Mouse (Mus musculus) liver, embryonic 15.5 days (tissue): ENCODE data around the gene Slc30a4. TPM values are rescaled to one million over a fixed set of nuclear protein-coding genes. Genes with fewer than 3 reads are reported as not detected.

Experiments used
- ATAC-seq: fragments of 200-750 bp; cut with Nextera tagmentation; 2 replicates; pipeline ENCODE4 v1.8.0; 2017; ENCODE audit warnings: moderate number of reproducible peaks, mild to moderate bottlenecking, moderate library complexity; ENCODE audit not compliant: insufficient read depth
- H3K27ac ChIP-seq: fragments of 300-500 bp; sonication (generic); replicated peaks from 2 replicates; pipeline ENCODE4 v1.5.1; 2015; ENCODE audit warnings: mild to moderate bottlenecking, inconsistent platforms
- H3K27me3 ChIP-seq: fragments of 300-500 bp; sonication (generic); 2 replicates; pipeline ENCODE4 v1.6.1; 2015; ENCODE audit warnings: mild to moderate bottlenecking, inconsistent platforms
- H3K36me3 ChIP-seq: fragments of 300-500 bp; sonication (generic); replicated peaks from 2 replicates; pipeline ENCODE4 v1.6.1; 2015; ENCODE audit warnings: moderate library complexity, mild to moderate bottlenecking, inconsistent platforms
- H3K4me1 ChIP-seq: fragments of 300-500 bp; sonication (generic); replicated peaks from 2 replicates; pipeline ENCODE4 v1.6.1; 2015; ENCODE audit warnings: inconsistent platforms
- H3K4me2 ChIP-seq: fragments of 300-500 bp; sonication (generic); 2 replicates; pipeline ENCODE4 v1.6.1; 2015; ENCODE audit warnings: moderate library complexity, mild to moderate bottlenecking, inconsistent platforms
- H3K4me3 ChIP-seq: fragments of 300-500 bp; sonication (generic); replicated peaks from 2 replicates; pipeline ENCODE4 v1.5.1; 2015; ENCODE audit warnings: mild to moderate bottlenecking, inconsistent platforms
- H3K9ac ChIP-seq: fragments of 300-500 bp; sonication (generic); 2 replicates; pipeline ENCODE4 v1.6.1; 2015; ENCODE audit warnings: moderate library complexity, mild to moderate bottlenecking, inconsistent platforms
- H3K9me3 ChIP-seq: fragments of 300-500 bp; sonication (generic); replicated peaks from 2 replicates; pipeline ENCODE4 v1.6.1; 2016; ENCODE audit warnings: inconsistent platforms
- WGBS: fragments of 180-500 bp; shearing (Covaris S2); methylation state at CpG from one replicate; pipeline ENCODE4 v1.1.7; 2015; ENCODE audit warnings: mixed read lengths; ENCODE audit not compliant: insufficient replicate concordance; 5-methylcytosine and 5-hydroxymethylcytosine counted together
- polyA plus RNA-seq: library from polyadenylated mRNA; unstranded; fragments of >200 nt; fragmentation: Nextera tagmentation; extraction: Ambion mirVana; gene quantifications from 2 replicates; pipeline ENCODE4 v1.2.1, GENCODE M21; 2015

Slc30a4 gene
- polyA plus RNA-seq, 1 experiment from 2014 or later = 1.1 TPM

DNA sequence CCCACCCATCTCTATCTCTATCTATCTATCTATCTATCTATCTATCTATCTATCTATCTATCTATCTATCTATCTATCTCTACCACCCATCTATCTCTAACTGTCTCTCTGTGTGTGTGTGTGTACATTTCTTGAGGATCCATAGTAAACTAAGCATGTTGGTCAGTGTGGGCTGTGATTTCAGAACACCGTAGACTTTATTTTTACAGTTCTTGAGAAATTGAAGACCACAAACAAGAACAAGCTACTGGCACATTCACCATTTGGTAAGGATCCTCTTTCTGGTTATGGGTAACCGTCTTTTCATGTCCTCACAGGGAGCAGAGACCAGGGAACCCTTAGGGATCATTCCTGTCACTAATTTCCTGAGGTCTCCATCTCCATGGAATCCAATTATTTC lies 10.4 kb upstream of the Slc30a4 start:
- no peaks in the 10 kb centered on the region for H3K4me1 ChIP-seq
- no peak overlapping the region for H3K4me2 ChIP-seq
- no peak overlapping the region for H3K4me3 ChIP-seq
- no peak for ATAC-seq
- WGBS = 61% methylated on average over 2 of the region's 2 CpGs
- H3K27ac ChIP-seq = no peak overlapping the region
- no peaks in the 10 kb centered on the region for H3K27me3 ChIP-seq
- H3K9ac ChIP-seq = no peak overlapping the region
- H3K36me3 ChIP-seq = no peaks in the 10 kb centered on the region
- no peaks in the 10 kb centered on the region for H3K9me3 ChIP-seq

DNA sequence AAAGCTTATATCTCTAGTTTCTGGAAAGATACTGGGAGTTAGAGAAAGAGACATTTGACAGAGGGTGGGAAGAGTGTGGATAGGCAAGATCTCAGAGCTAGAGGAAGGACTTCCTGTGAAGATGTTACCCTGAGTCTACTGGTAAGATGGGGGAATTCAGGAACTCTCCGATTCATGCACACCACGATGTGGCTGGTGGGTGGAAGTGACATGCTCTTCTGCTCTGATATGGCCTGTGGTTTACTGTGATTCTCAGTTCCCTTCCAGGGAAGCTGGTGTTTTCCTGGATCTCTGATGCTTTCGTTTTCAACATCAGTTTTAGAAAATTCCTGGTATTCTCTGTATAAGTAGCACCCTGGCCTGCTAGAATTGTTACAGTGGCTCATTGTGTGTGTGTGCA lies 9.4 kb upstream of the Slc30a4 start:
- Histone ChIP-seq H3K36me3 (no peaks in the 10 kb centered on the region), H3K27ac (no peak overlapping the region), H3K9me3 (no peaks in the 10 kb centered on the region), H3K4me3 (no peak overlapping the region), H3K4me2 (no peak overlapping the region), H3K9ac (no peak overlapping the region), H3K27me3 (no peaks in the 10 kb centered on the region), H3K4me1 (no peaks in the 10 kb centered on the region)
- no peak for ATAC-seq
- 25% methylated on average over 3 of the region's 3 CpGs for WGBS

DNA sequence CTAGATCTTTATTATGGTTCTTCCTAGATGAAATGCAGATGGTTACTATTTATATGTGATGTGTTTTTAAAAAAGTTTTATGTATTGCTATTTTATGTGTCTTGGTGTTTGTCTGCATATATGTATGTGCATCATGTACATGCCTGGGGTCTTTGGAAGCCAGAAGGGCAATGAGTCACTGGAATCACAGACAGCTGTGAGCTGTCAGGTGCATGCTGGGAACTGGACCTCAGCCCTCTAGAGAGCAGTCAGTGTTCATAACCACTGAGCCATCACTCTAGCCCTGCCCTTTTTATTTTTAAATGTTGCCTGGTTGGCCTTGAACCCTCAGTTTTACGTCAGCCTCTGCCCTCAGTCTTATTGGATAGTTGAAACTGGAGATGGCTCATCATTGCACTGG lies 6.7 kb upstream of the Slc30a4 start:
- no peak overlapping the region for H3K4me2 ChIP-seq
- no peak overlapping the region for H3K27ac ChIP-seq
- H3K4me3 ChIP-seq = no peak overlapping the region
- H3K27me3 ChIP-seq = peaks cover 10% of the 10 kb centered on the region
- no peaks in the 10 kb centered on the region for H3K9me3 ChIP-seq
- ATAC-seq = no peak
- WGBS = 62% methylated on average over 1 of the region's 1 CpGs
- H3K9ac ChIP-seq = no peak overlapping the region
- H3K4me1 ChIP-seq = no peaks in the 10 kb centered on the region
- H3K36me3 ChIP-seq = no peaks in the 10 kb centered on the region

DNA sequence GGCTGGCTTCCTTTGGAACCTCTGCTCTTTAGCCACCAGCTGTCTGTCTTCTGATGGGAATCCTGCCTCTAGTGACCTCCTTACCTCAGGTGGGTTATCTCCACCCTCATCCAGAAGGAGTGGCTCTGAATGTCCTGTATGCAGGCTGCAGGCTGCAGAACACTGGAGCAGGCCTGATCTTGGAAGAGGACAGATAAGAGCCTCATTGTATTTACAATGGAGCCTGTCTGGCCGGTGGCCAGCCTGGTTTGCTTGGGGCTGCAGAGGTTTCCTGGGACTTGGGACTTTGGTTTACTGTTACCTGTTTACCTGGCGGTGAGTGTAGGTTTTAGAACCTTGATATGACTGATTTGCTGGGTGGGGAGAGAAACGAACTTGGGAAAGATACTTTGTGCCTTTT lies 5.6 kb upstream of the Slc30a4 start:
- no peak for ATAC-seq
- no peak overlapping the region for H3K4me2 ChIP-seq
- 42% methylated on average over 3 of the region's 3 CpGs for WGBS
- peaks cover 21% of the 10 kb centered on the region for H3K27me3 ChIP-seq
- H3K27ac ChIP-seq = no peak overlapping the region
- H3K36me3 ChIP-seq = no peaks in the 10 kb centered on the region
- no peaks in the 10 kb centered on the region for H3K4me1 ChIP-seq
- no peaks in the 10 kb centered on the region for H3K9me3 ChIP-seq
- no peak overlapping the region for H3K4me3 ChIP-seq
- H3K9ac ChIP-seq = no peak overlapping the region

GRCm38 (mm10) chr2:122704572-122704971 lies 2.1 kb upstream of the Slc30a4 start:
- WGBS = 59% methylated on average over 2 of the region's 2 CpGs
- no peak overlapping the region for H3K9ac ChIP-seq
- H3K4me1 ChIP-seq = no peaks in the 10 kb centered on the region; the same call in 1 of the 2 replicates
- no peak overlapping the region for H3K4me3 ChIP-seq
- peaks cover 51% of the 10 kb centered on the region for H3K27me3 ChIP-seq
- ATAC-seq = no peak
- H3K4me2 ChIP-seq = no peak overlapping the region
- no peaks in the 10 kb centered on the region for H3K9me3 ChIP-seq
- no peaks in the 10 kb centered on the region for H3K36me3 ChIP-seq
- no peak overlapping the region for H3K27ac ChIP-seq

DNA sequence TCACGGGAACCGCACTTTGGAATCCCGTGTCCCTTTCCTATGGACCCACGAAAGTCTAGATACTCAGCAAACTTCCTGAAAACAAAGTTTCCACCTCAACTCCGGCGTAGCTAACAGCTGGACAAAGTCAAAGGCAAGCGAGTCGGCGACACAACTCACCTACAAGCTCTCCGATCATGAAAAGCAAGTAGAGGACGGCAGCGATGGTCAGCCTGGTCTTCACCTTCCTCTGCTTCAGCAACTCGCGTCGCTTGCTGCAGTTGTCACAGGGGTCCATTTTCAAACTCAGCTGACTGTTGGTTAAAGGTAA lies 637 bp downstream of the Slc30a4 start:
- Histone ChIP-seq H3K4me3 (peak overlapping the region; percentile 58), H3K4me2 (peak overlapping the region; percentile 66), H3K4me1 (no peaks in the 10 kb centered on the region; the same call in 1 of the 2 replicates), H3K36me3 (no peaks in the 10 kb centered on the region), H3K27me3 (peaks cover 51% of the 10 kb centered on the region), H3K9ac (peak overlapping the region; percentile 42; the same call in 1 of the 2 replicates), H3K9me3 (no peaks in the 10 kb centered on the region), H3K27ac (no peak overlapping the region)
- WGBS = under 1% methylated on average over 15 of the region's 15 CpGs
- ATAC-seq = no peak

GRCm38 (mm10) chr2:122701012-122701411 lies 1.5 kb downstream of the Slc30a4 start:
- Histone ChIP-seq H3K4me3 (no peak overlapping the region), H3K27ac (no peak overlapping the region), H3K9me3 (no peaks in the 10 kb centered on the region), H3K27me3 (peaks cover 48% of the 10 kb centered on the region), H3K4me1 (no peaks in the 10 kb centered on the region; the same call in 1 of the 2 replicates), H3K4me2 (no peak overlapping the region), H3K9ac (no peak overlapping the region), H3K36me3 (no peaks in the 10 kb centered on the region)
- 57% methylated on average over 8 of the region's 8 CpGs for WGBS
- no peak for ATAC-seq

DNA sequence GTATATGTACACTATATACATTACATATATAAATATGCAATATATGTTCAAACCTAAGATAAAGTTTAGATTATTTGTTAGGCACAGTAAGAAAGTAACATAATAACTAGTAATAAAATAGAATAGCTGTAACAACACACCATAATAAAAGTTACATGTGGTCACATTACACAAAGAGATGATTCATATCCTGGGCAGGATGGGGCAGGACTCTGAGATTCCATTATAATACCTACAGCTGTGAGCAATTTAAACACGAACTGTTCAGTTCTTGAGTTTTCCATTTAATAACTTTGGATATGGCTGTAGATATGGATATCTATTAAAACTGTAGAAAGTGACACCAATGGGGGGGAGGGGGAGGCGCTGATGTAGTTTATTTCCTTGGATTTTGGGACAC lies 4.9 kb downstream of the Slc30a4 start:
- Histone ChIP-seq H3K4me1 (no peaks in the 10 kb centered on the region; the same call in 1 of the 2 replicates), H3K9me3 (no peaks in the 10 kb centered on the region), H3K36me3 (no peaks in the 10 kb centered on the region), H3K4me2 (no peak overlapping the region), H3K27ac (no peak overlapping the region), H3K27me3 (peaks cover 25% of the 10 kb centered on the region), H3K9ac (no peak overlapping the region), H3K4me3 (no peak overlapping the region)
- WGBS = 63% methylated on average over 2 of the region's 2 CpGs
- ATAC-seq = no peak

DNA sequence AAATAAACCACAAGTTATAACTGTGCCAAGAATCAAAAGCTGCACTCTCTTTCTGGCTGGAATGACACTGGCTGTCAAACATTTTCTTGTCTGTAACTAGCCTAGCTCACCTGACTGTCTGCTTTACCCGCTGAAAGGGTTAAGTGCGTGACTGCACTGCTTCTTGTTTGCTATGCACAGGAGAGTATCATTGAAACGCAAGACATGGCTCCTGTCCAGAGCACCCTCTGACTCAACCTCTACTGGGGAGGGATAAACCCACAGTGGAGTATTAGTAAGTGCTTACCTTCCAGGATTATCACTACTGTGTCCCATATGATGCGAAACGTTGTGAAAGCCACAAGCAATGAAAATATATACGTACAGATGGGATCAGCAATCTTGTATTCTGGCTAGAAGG lies 15.8 kb downstream of the Slc30a4 start:
- Histone ChIP-seq H3K4me2 (no peak overlapping the region), H3K4me1 (no peaks in the 10 kb centered on the region), H3K9ac (no peak overlapping the region), H3K27me3 (no peaks in the 10 kb centered on the region), H3K9me3 (peaks cover 6% of the 10 kb centered on the region), H3K27ac (no peak overlapping the region), H3K36me3 (no peaks in the 10 kb centered on the region), H3K4me3 (no peak overlapping the region)
- ATAC-seq = no peak
- WGBS = 66% methylated on average over 6 of the region's 6 CpGs

DNA sequence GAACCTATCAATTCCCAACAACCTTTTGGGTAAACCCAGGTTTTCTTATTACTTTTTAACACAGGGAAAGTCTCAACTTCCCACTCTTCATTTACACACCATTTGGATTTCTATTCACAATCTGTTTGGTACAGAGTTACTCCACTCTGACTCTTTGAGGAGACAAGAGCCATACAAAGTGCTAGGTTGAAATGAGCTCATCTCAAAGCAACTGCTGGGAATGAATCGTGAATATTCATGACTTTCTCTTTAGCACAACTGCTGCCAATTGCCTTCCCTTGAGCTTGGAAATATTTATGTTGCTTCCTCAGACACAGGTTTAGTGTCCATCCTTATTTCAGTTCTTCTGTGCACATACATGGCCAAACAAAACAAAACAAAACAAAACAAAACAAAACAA lies 18.8 kb downstream of the Slc30a4 start:
- H3K9me3 ChIP-seq = peaks cover 11% of the 10 kb centered on the region
- H3K4me1 ChIP-seq = no peaks in the 10 kb centered on the region
- no peak overlapping the region for H3K4me3 ChIP-seq
- no peak for ATAC-seq
- no peak overlapping the region for H3K9ac ChIP-seq
- no peak overlapping the region for H3K27ac ChIP-seq
- no peaks in the 10 kb centered on the region for H3K36me3 ChIP-seq
- no peak overlapping the region for H3K4me2 ChIP-seq
- no peaks in the 10 kb centered on the region for H3K27me3 ChIP-seq
- 65% methylated on average over 1 of the region's 1 CpGs for WGBS

DNA sequence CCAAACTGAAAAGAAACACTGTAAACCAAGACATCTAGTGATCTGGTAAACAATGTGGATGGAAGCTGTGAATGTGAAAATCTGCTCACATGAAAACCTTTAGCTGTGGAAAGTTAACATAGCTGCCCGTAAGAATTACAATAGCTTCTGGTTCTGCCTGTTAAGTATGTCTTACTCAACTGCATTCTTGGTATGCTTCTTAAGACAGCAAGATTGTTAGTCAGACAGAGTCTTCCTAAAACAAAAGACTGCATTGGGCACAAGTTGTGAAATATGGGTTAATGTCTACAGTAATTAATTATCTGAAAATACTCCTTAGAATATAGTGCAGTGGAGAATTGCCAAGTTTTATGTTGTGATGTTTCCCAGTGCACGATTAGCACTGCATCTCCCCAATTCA lies 19.9 kb downstream of the Slc30a4 start:
- WGBS = 63% methylated on average over 2 of the region's 2 CpGs
- Histone ChIP-seq H3K27me3 (no peaks in the 10 kb centered on the region), H3K27ac (no peak overlapping the region), H3K4me1 (no peaks in the 10 kb centered on the region), H3K4me3 (no peak overlapping the region), H3K9me3 (peaks cover 11% of the 10 kb centered on the region), H3K4me2 (no peak overlapping the region), H3K9ac (no peak overlapping the region), H3K36me3 (no peaks in the 10 kb centered on the region)
- ATAC-seq = no peak

DNA sequence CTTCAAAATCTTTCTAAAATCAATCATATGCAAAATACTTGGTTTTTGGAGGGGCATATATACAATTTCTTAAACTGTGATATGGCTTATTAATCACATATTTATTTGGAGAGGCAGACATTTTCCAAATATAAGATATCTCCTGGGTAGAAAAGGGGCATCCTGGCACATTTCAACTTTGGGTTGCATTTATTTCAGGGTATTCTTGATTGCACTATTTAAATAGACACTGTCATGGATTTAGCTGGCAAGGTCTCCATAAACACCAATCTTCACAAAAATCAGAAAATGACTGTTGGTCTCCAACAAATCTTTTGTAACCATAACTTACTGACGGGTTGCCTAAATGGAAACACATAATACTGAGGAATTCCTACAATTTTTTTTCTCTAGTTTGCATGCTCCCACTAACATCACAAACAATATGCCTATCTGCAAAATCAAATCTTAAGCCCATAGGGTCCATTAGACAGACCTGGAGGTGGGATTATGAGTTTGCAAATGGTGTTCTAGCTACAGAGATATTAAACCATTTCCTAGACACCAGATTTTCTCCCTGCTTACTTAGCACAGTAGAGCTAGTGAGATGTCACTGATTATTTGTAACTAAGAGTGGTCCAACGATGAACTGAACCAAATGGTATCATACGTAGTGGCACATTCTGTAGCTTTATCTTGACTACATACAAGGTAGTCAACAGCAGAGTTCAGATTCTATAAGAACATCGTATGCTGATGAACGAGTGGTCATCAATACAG lies 20.9 kb downstream of the Slc30a4 start:
- 0 out of 2 replicates have a peak, but pooled peaks have one; percentile 34 for ATAC-seq
- Histone ChIP-seq H3K27me3 (no peaks in the 10 kb centered on the region), H3K4me2 (no peak overlapping the region), H3K9me3 (peaks cover 11% of the 10 kb centered on the region), H3K4me1 (no peaks in the 10 kb centered on the region), H3K9ac (no peak overlapping the region), H3K4me3 (no peak overlapping the region), H3K27ac (no peak overlapping the region), H3K36me3 (no peaks in the 10 kb centered on the region)
- 66% methylated on average over 5 of the region's 5 CpGs for WGBS
